Mouse (Mus musculus) forebrain, postnatal 0 days (tissue): ENCODE results near the gene Akt1s1. TPM values are rescaled to one million over a fixed set of nuclear protein-coding genes. Genes with fewer than 3 reads are reported as not detected.

Source experiments
- ATAC-seq: fragments of 200-750 bp; cut with Nextera tagmentation; 2 replicates; pipeline ENCODE4 v1.8.0; 2017; ENCODE audit warnings: mild to moderate bottlenecking, moderate library complexity
- DNase-seq: peaks from one replicate; pipeline ENCODE4 v3.0.0-alpha.2; 2015
- H3K27ac ChIP-seq: fragments of 300-500 bp; sonication (generic); 2 replicates; pipeline ENCODE4 v1.5.1; 2014; ENCODE audit warnings: low read depth, mild to moderate bottlenecking, antibody characterized with exemption, low read length, moderate library complexity, mixed read lengths
- H3K27me3 ChIP-seq: fragments of 300-500 bp; sonication (generic); 2 replicates; pipeline ENCODE4 v1.6.1; 2014; ENCODE audit warnings: mild to moderate bottlenecking, low read length, mixed read lengths; ENCODE audit not compliant: insufficient read depth
- H3K36me3 ChIP-seq: fragments of 300-500 bp; sonication (generic); 2 replicates; pipeline ENCODE4 v1.6.1; 2014; ENCODE audit warnings: mild to moderate bottlenecking, moderate library complexity; ENCODE audit not compliant: insufficient read depth
- H3K4me1 ChIP-seq: fragments of 300-500 bp; sonication (generic); 2 replicates; pipeline ENCODE4 v1.6.1; 2014; ENCODE audit warnings: antibody characterized with exemption; ENCODE audit not compliant: insufficient read depth
- H3K4me2 ChIP-seq: fragments of 300-500 bp; sonication (generic); 2 replicates; pipeline ENCODE4 v1.6.1; 2014; ENCODE audit warnings: low read depth, mild to moderate bottlenecking, moderate library complexity
- H3K4me3 ChIP-seq: fragments of 300-500 bp; sonication (generic); 2 replicates; pipeline ENCODE4 v1.5.1; 2014; ENCODE audit warnings: low read depth, low read length, mixed read lengths
- H3K9ac ChIP-seq: fragments of 300-500 bp; sonication (generic); 2 replicates; pipeline ENCODE4 v1.6.1; 2014; ENCODE audit warnings: mild to moderate bottlenecking
- H3K9me3 ChIP-seq: fragments of 300-500 bp; sonication (generic); 2 replicates; pipeline ENCODE4 v1.6.1; 2016; ENCODE audit warnings: low read length
- CTCF ChIP-seq: sonication (generic); IDR thresholded peaks from 2 replicates; pipeline ENCODE4 v1.5.1; 2016; ENCODE audit warnings: antibody characterized with exemption, control low read depth, low read depth
- WGBS: fragments of 180-500 bp; shearing (Covaris S2); extraction: QIAGEN DNeasy Blood & Tissue Kit; methylation state at CpG from one replicate; pipeline ENCODE4 v1.1.7; 2014; 5-methylcytosine and 5-hydroxymethylcytosine counted together
- microRNA counts: library from miRNA; unstranded; fragments of <30 nt; microRNA quantifications from one replicate; lab custom pipeline; 2015
- microRNA-seq, 2 experiments: library from miRNA; unstranded; fragments of <30 nt; microRNA quantifications; one replicate each; pipeline ENCODE4; 2016
- polyA plus RNA-seq: library from polyadenylated mRNA; unstranded; fragments of >200 nt; fragmentation: Nextera tagmentation; extraction: Ambion mirVana; gene quantifications from 2 replicates; pipeline ENCODE4 v1.2.1, GENCODE M21; 2015
- total RNA-seq: library from RNA; depleted of rRNA; stranded (reverse); fragments of >200 nt; gene quantifications from 2 replicates; pipeline ENCODE4 v1.2.3, GENCODE M21; 2014; rRNA removed

The Akt1s1 gene
- total and polyA plus RNA-seq, 2 experiments from 2014 or later, result 105 to 109 TPM

GRCm38 (mm10) chr7:44894175-44894574 is 45.4 kb downstream of the Akt1s1 start:
- no peak for TF ChIP-seq CTCF
- Histone ChIP-seq H3K4me1 (peaks cover 38% of the 10 kb centered on the region), H3K27ac (peak overlapping the region; percentile 92), H3K9me3 (no peaks in the 10 kb centered on the region), H3K36me3 (peaks cover 5% of the 10 kb centered on the region), H3K9ac (no peak overlapping the region), H3K4me3 (no peak overlapping the region), H3K27me3 (no peaks in the 10 kb centered on the region), H3K4me2 (no peak overlapping the region)
- WGBS, result 89% methylated on average over 3 of the region's 3 CpGs
- DNase-seq (no peak), ATAC-seq (no peak)

- Histone ChIP-seq H3K9me3 (no peaks in the 10 kb centered on the region), H3K4me2 (peak overlapping the region; percentile 71), H3K36me3 (peaks cover 15% of the 10 kb centered on the region), H3K9ac (peak overlapping the region; percentile 64; the same call in 1 of the 2 replicates), H3K27ac (peak overlapping the region; percentile 92), H3K4me3 (peak overlapping the region; percentile 62), H3K4me1 (peaks cover 38% of the 10 kb centered on the region), H3K27me3 (no peaks in the 10 kb centered on the region)
- DNase-seq, result no peak
- TF ChIP-seq CTCF, result no peak
- no peak for ATAC-seq
- 13% methylated on average over 7 of the region's 7 CpGs for WGBS
These were observed 46.4 kb downstream of the Akt1s1 start for GRCm38 (mm10) chr7:44895206-44895592.

- Histone ChIP-seq H3K9me3 (no peaks in the 10 kb centered on the region), H3K4me2 (peak within 1 kb of the TSS; percentile 71), H3K27me3 (no peaks in the 10 kb centered on the region), H3K27ac (peak within 1 kb of the TSS; percentile 92), H3K4me1 (peaks cover 33% of the 10 kb centered on the region), H3K4me3 (peak within 1 kb of the TSS; percentile 62), H3K36me3 (peaks cover 19% of the 10 kb centered on the region), H3K9ac (peak within 1 kb of the TSS; percentile 64)
- TF ChIP-seq CTCF, result peak; percentile 80
- 2% methylated on average over 34 of the region's 34 CpGs for WGBS
- ATAC-seq (peak; percentile 82), DNase-seq (peak; percentile 98)
These were observed 47.0 kb downstream of the Akt1s1 start, which contains the start of gene Fuz for GRCm38 (mm10) chr7:44895593-44896434. Gene Fuz (plus strand): TSS chr7:44896079.

- no peak for TF ChIP-seq CTCF
- H3K4me1 ChIP-seq, result peaks cover 29% of the 10 kb centered on the region
- peak overlapping the region; percentile 64 for H3K9ac ChIP-seq
- DNase-seq, result no peak
- ATAC-seq, result no peak
- H3K4me2 ChIP-seq, result peak overlapping the region; percentile 71
- H3K27ac ChIP-seq, result peak overlapping the region; percentile 92
- H3K27me3 ChIP-seq, result no peaks in the 10 kb centered on the region
- WGBS, result 25% methylated on average over 10 of the region's 10 CpGs
- no peaks in the 10 kb centered on the region for H3K9me3 ChIP-seq
- peaks cover 19% of the 10 kb centered on the region for H3K36me3 ChIP-seq
- peak overlapping the region; percentile 62 for H3K4me3 ChIP-seq
These were observed 47.7 kb downstream of the Akt1s1 start for GRCm38 (mm10) chr7:44896499-44896898.

DNA sequence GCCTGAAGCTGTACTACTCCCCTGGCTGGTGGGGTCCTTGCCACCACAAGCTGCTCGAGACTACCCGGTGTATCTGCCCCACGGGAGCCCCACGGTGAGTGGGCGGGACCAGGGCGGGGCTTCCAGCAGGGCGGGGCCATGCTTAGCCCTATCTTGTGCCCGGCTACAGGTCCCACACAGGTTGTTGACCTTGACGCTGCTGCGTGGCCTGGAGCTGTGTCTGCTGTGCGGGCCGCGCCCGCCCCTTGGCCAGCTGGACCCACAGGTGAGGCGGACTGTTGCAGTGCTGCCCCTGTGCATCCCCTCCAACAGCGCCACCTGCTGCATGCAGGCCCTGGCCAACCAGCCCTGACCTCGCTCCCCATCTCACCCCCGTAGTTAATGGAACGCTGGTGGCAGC is 49.8 kb downstream of the Akt1s1 start:
- no peaks in the 10 kb centered on the region for H3K9me3 ChIP-seq
- peaks cover 40% of the 10 kb centered on the region for H3K36me3 ChIP-seq
- H3K4me1 ChIP-seq, result peaks cover 23% of the 10 kb centered on the region
- no peaks in the 10 kb centered on the region for H3K27me3 ChIP-seq
- WGBS, result 38% methylated on average over 19 of the region's 19 CpGs
- no peak overlapping the region for H3K4me2 ChIP-seq
- H3K9ac ChIP-seq, result no peak overlapping the region
- ATAC-seq (no peak), DNase-seq (no peak)
- TF ChIP-seq CTCF, result peak; percentile 54
- no peak overlapping the region for H3K4me3 ChIP-seq
- no peak overlapping the region for H3K27ac ChIP-seq

GRCm38 (mm10) chr7:44900632-44901031 is 51.8 kb downstream of the Akt1s1 start:
- Histone ChIP-seq H3K4me2 (no peak overlapping the region), H3K4me3 (no peak overlapping the region), H3K36me3 (peaks cover 60% of the 10 kb centered on the region), H3K27me3 (no peaks in the 10 kb centered on the region), H3K27ac (no peak overlapping the region), H3K9ac (no peak overlapping the region), H3K4me1 (peaks cover 6% of the 10 kb centered on the region; the same call in 1 of the 2 replicates), H3K9me3 (no peaks in the 10 kb centered on the region)
- 79% methylated on average over 11 of the region's 11 CpGs for WGBS
- DNase-seq (no peak), ATAC-seq (no peak)
- no peak for TF ChIP-seq CTCF

DNA sequence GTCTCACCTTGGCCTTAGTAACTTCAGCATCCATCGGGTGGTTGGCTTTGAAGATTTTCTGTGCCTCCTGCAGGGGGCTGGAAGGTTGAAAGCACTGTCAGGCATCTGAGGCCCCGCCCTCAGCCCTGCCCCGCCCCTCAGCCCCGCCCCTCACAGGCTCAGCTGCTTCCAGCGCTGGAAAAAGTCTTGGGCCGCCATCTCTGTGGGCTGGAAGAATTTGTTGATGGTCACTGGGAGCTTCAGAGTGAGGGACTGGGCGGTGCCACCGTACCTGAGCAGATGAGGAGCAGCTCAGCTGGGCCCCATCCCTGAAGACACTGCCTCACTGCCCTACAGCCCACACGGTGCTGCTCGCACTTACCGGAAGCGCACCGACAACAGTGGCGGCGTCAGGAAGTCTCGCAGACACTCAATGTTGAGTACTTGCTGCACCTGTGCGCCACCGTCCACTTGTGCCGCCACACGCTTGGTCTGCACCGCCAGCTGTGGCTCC is 52.5 kb downstream of the Akt1s1 start:
- peak; percentile 53 for DNase-seq
- Histone ChIP-seq H3K4me2 (peak overlapping the region; percentile 27), H3K4me3 (no peak overlapping the region), H3K9ac (no peak overlapping the region), H3K27me3 (no peaks in the 10 kb centered on the region), H3K27ac (no peak overlapping the region), H3K36me3 (peaks cover 66% of the 10 kb centered on the region), H3K4me1 (peaks cover 6% of the 10 kb centered on the region; the same call in 1 of the 2 replicates), H3K9me3 (no peaks in the 10 kb centered on the region)
- peak; percentile 34; the same call in 1 of the 2 replicates for ATAC-seq
- WGBS, result 13% methylated on average over 21 of the region's 21 CpGs
- TF ChIP-seq CTCF, result peak; percentile 42; the same call in 1 of the 2 replicates

MicroRNAs within 50 kb of the gene (microRNA counts, 519-probe panel; counts per million panel counts)
- microRNA mmu-miR-707 (lab: Ali Mortazavi, UCI), result not detected

Small RNA genes within 50 kb of the gene (microRNA-seq; reads per million reads assigned to microRNA genes)
- gene Mir707, result 0 reads per million in 2 experiments

Other genes starting within 250 kb of the Akt1s1 start
- 4.5 and 11.9 TPM in 2 replicates for gene Myh14, start 178.1 kb upstream of the Akt1s1 start, total RNA-seq
- gene Myh14, start 178.1 kb upstream of the Akt1s1 start, polyA plus RNA-seq, result 2.9 and 4.2 TPM in 2 replicates
- not detected in 2 replicates for gene Izumo2, start 140.2 kb upstream of the Akt1s1 start, total RNA-seq
- gene Izumo2, start 140.2 kb upstream of the Akt1s1 start, polyA plus RNA-seq, result not detected in 2 replicates
- gene Vrk3, start 100.6 kb upstream of the Akt1s1 start, total RNA-seq, result 18.7 and 19.6 TPM in 2 replicates
- gene Vrk3, start 100.6 kb upstream of the Akt1s1 start, polyA plus RNA-seq, result 27.1 and 31.1 TPM in 2 replicates
- gene Zfp473, start 97.9 kb upstream of the Akt1s1 start, total RNA-seq, result 0.85 and 2.0 TPM in 2 replicates
- 0.41 and 0.74 TPM in 2 replicates for gene Zfp473, start 97.9 kb upstream of the Akt1s1 start, polyA plus RNA-seq
- 58.0 and 68.7 TPM in 2 replicates for gene Nup62, start 32.9 kb upstream of the Akt1s1 start, total RNA-seq
- gene Nup62, start 32.9 kb upstream of the Akt1s1 start, polyA plus RNA-seq, result 50.5 and 57.0 TPM in 2 replicates
- 0.15 and 1.3 TPM in 2 replicates for gene Il4i1, start 32.6 kb upstream of the Akt1s1 start, total RNA-seq
- gene Il4i1, start 32.6 kb upstream of the Akt1s1 start, polyA plus RNA-seq, result 0.21 and 0.34 TPM in 2 replicates
- 10.1 and 15.9 TPM in 2 replicates for gene Atf5, start 32.3 kb upstream of the Akt1s1 start, total RNA-seq
- 3.9 and 4.7 TPM in 2 replicates for gene Atf5, start 32.3 kb upstream of the Akt1s1 start, polyA plus RNA-seq
- 71.9 and 378 TPM in 2 replicates for gene Tbc1d17, start 88 bp downstream of the Akt1s1 start, total RNA-seq
- 87.8 and 115 TPM in 2 replicates for gene Tbc1d17, start 88 bp downstream of the Akt1s1 start, polyA plus RNA-seq
- gene Pnkp, start 8.1 kb downstream of the Akt1s1 start, total RNA-seq, result 30.5 and 31.0 TPM in 2 replicates
- gene Pnkp, start 8.1 kb downstream of the Akt1s1 start, polyA plus RNA-seq, result 27.2 and 29.8 TPM in 2 replicates
- 404 and 498 TPM in 2 replicates for gene Ptov1, start 20.8 kb downstream of the Akt1s1 start, total RNA-seq
- 495 and 513 TPM in 2 replicates for gene Ptov1, start 20.8 kb downstream of the Akt1s1 start, polyA plus RNA-seq
- 113 and 148 TPM in 2 replicates for gene Med25, start 43.7 kb downstream of the Akt1s1 start, total RNA-seq
- 142 and 151 TPM in 2 replicates for gene Med25, start 43.7 kb downstream of the Akt1s1 start, polyA plus RNA-seq
- 17.0 and 22.3 TPM in 2 replicates for gene Fuz, start 47.1 kb downstream of the Akt1s1 start, total RNA-seq
- 13.8 and 16.6 TPM in 2 replicates for gene Fuz, start 47.1 kb downstream of the Akt1s1 start, polyA plus RNA-seq
- gene Ap2a1, start 80.5 kb downstream of the Akt1s1 start, total RNA-seq, result 140 and 175 TPM in 2 replicates
- gene Ap2a1, start 80.5 kb downstream of the Akt1s1 start, polyA plus RNA-seq, result 101 and 113 TPM in 2 replicates
- gene Tsks, start 94.2 kb downstream of the Akt1s1 start, total RNA-seq, result not detected in 2 replicates
- 0.18 TPM in 1 of 2 replicates, not detected in the other for gene Tsks, start 94.2 kb downstream of the Akt1s1 start, polyA plus RNA-seq
- 71.9 and 73.1 TPM in 2 replicates for gene Cpt1c, start 125.9 kb downstream of the Akt1s1 start, total RNA-seq
- gene Cpt1c, start 125.9 kb downstream of the Akt1s1 start, polyA plus RNA-seq, result 34.3 and 49.6 TPM in 2 replicates
- 208 and 220 TPM in 2 replicates for gene Prmt1, start 137.6 kb downstream of the Akt1s1 start, total RNA-seq
- 598 and 639 TPM in 2 replicates for gene Prmt1, start 137.6 kb downstream of the Akt1s1 start, polyA plus RNA-seq
- gene Irf3, start 148.7 kb downstream of the Akt1s1 start, total RNA-seq, result 39.3 and 39.7 TPM in 2 replicates
- gene Irf3, start 148.7 kb downstream of the Akt1s1 start, polyA plus RNA-seq, result 23.1 and 24.0 TPM in 2 replicates
- 7.5 and 7.9 TPM in 2 replicates for gene Bcl2l12, start 149.7 kb downstream of the Akt1s1 start, total RNA-seq
- gene Bcl2l12, start 149.7 kb downstream of the Akt1s1 start, polyA plus RNA-seq, result 7.8 and 8.5 TPM in 2 replicates
- gene Scaf1, start 167.4 kb downstream of the Akt1s1 start, total RNA-seq, result 58.7 and 72.5 TPM in 2 replicates
- gene Scaf1, start 167.4 kb downstream of the Akt1s1 start, polyA plus RNA-seq, result 43.4 and 50.0 TPM in 2 replicates
- gene Rras, start 169.0 kb downstream of the Akt1s1 start, total RNA-seq, result 2.9 and 4.2 TPM in 2 replicates
- gene Rras, start 169.0 kb downstream of the Akt1s1 start, polyA plus RNA-seq, result 10.6 and 13.1 TPM in 2 replicates
- gene Prr12, start 203.9 kb downstream of the Akt1s1 start, total RNA-seq, result 12.6 and 14.0 TPM in 2 replicates
- gene Prr12, start 203.9 kb downstream of the Akt1s1 start, polyA plus RNA-seq, result 4.9 and 8.2 TPM in 2 replicates
- 75.2 and 76.4 TPM in 2 replicates for gene Nosip, start 213.4 kb downstream of the Akt1s1 start, total RNA-seq
- 74.3 and 75.2 TPM in 2 replicates for gene Nosip, start 213.4 kb downstream of the Akt1s1 start, polyA plus RNA-seq
- 6.3 and 15.9 TPM in 2 replicates for gene Prrg2, start 213.7 kb downstream of the Akt1s1 start, total RNA-seq
- 14.9 and 15.1 TPM in 2 replicates for gene Prrg2, start 213.7 kb downstream of the Akt1s1 start, polyA plus RNA-seq
- gene Rcn3, start 243.2 kb downstream of the Akt1s1 start, total RNA-seq, result 29.7 and 43.8 TPM in 2 replicates
- gene Rcn3, start 243.2 kb downstream of the Akt1s1 start, polyA plus RNA-seq, result 32.6 and 36.4 TPM in 2 replicates